Mouse (Mus musculus) effector memory CD4-positive, alpha-beta T cell, adult 7 months (primary cell): Measurements from ENCODE around the gene Bend6. TPM values are rescaled to one million over a fixed set of nuclear protein-coding genes. Genes with fewer than 3 reads are reported as not detected.

ENCODE experiments used
- polyA plus RNA-seq: library from polyadenylated mRNA; unstranded; fragments of 100-300 nt; shearing (Covaris generic); gene quantifications from one replicate; pipeline ENCODE4 v1.2.1, GENCODE M21; 2017

The Bend6 gene
- polyA plus RNA-seq = 0.63 TPM

GRCm38 (mm10) chr1:33907421-33908190 is at the start of gene Bend6:
Gene Bend6 (minus strand): TSS chr1:33907816.

GRCm38 (mm10) chr1:33908191-33908962 is 761 bp upstream of the Bend6 start, which contains the start of gene Dst:
Gene Dst (plus strand): TSS chr1:33908225.

GRCm38 (mm10) chr1:33813868-33814794 is 93.5 kb downstream of the Bend6 start, which contains the start of gene Zfp451:
Gene Zfp451 (minus strand): TSS chr1:33814595.

Other genes starting within 250 kb of the Bend6 start
- 6.8 TPM for gene Prim2, start 238.0 kb downstream of the Bend6 start, polyA plus RNA-seq
- 10.6 TPM for gene Rab23, start 187.9 kb downstream of the Bend6 start, polyA plus RNA-seq
- gene Bag2, start 150.0 kb downstream of the Bend6 start, polyA plus RNA-seq = 3.0 TPM
- 24.2 TPM for gene Zfp451, start 93.2 kb downstream of the Bend6 start, polyA plus RNA-seq
- gene Dst, start 409 bp upstream of the Bend6 start, polyA plus RNA-seq = 2.1 TPM